Mouse (Mus musculus) stomach, postnatal 0 days (tissue): ENCODE data around the gene Ggt1.

ENCODE experiments used
- CTCF ChIP-seq: IDR thresholded peaks from 2 replicates; pipeline ENCODE4 v1.5.1; 2016; ENCODE audit warnings: antibody characterized with exemption, low read depth, mild to moderate bottlenecking, moderate library complexity
- EP300 ChIP-seq: optimal IDR thresholded peaks from 2 replicates; pipeline ENCODE3; 2016; ENCODE audit warnings: antibody characterized with exemption

GRCm38 (mm10) chr10:75521643-75522042 lies 39.8 kb upstream of the Ggt1 start:
- TF ChIP-seq CTCF (no peak), EP300 (no peak)
